Mouse (Mus musculus) C2C12 (cell line): ENCODE measurements around the gene Mcub.

Experiments
- CTCF ChIP-seq: IDR thresholded peaks from one replicate; pipeline ENCODE4 v1.5.1; 2011; ENCODE audit not compliant: control insufficient read depth, insufficient read depth, insufficient read length
- FOSL1 ChIP-seq: IDR thresholded peaks from one replicate; pipeline ENCODE4 v1.8.0; 2011; ENCODE audit warnings: mild to moderate bottlenecking, low read length; ENCODE audit not compliant: poor library complexity, insufficient read depth, severe bottlenecking
- MAX ChIP-seq: IDR thresholded peaks from one replicate; pipeline ENCODE4 v1.6.1; 2011; ENCODE audit warnings: mild to moderate bottlenecking, control low read depth
- MYOD1 ChIP-seq: IDR thresholded peaks from one replicate; pipeline ENCODE4 v1.6.1; 2011; ENCODE audit warnings: low read depth; ENCODE audit not compliant: control insufficient read depth, insufficient read length

DNA sequence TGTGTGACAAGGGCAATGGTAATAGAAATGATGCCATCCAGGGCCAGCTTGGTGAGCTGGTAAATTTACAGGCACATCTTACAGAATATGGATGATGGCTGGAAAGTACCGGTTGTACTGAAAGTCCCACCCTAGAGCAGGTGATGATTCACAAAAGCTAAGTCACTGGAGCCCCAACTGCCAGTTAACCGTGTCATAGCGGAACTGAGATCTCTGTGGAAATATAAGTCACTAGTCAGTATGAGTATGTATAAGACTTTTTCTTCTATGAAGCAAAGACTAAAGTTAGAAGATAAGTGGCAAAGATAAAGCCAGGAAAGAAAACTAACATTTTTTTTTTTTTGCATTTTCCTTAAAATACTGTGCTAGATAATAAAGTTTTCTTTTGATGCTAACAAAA lies 76.9 kb downstream of the Mcub start:
- TF ChIP-seq CTCF (no peak), FOSL1 (no peak), MAX (no peak), MYOD1 (no peak)
